Mouse (Mus musculus): ENCODE results near the gene Cyp2j7. TPM values are rescaled to one million over a fixed set of nuclear protein-coding genes. Genes with fewer than 3 reads are reported as not detected.
A peak's percentile ranks its signal among the peaks of the same experiment; 100 is the strongest.
"Not testable (repeated sequence)": the region's sequence is repeated elsewhere in the genome, so short reads cannot be mapped to it uniquely, and the experiment has no call there.

Cyp2j7 gene
- polyA plus RNA-seq (2014; fragmentation: Nextera tagmentation; extraction: Ambion mirVana) = not detected in 2 replicates

DNA sequence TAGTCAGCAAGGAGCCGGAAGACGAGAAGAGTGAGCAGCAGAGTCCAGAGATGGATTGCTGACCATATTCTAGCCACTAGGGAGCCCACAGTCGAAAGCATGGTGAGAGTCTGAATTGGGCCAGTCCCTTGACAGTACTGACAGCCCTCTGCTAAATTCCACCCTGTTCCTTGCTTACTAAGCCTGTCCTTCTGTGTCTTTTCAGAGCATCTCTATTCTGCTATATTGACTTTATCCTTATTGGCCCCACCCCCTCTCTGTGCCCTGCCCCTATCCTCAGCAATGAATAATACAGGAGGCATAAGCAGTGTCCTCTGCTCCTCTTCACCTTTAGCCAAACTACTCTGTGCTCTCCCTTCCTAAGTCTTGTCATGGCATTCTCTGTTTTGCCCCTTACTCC, at the start of gene Cyp2j7:
Gene Cyp2j7, minus strand, starts transcription at position 101 of the 400 bp plus-strand sequence.
- no peaks in the 10 kb centered on the region for H3K36me3 ChIP-seq (ENCODE audit: control insufficient read depth, insufficient read depth, low read length)
- H3K4me3 ChIP-seq (ENCODE audit: low read depth, low read length) = no peak within 1 kb of the TSS
- no peaks in the 10 kb centered on the region for H3K9me3 ChIP-seq (ENCODE audit: control insufficient read depth, low read depth, low read length)
- ATAC-seq (ENCODE audit: insufficient number of reproducible peaks, insufficient read depth, low FRiP score, low read depth) = no peak
- H3K9ac ChIP-seq (replicated peaks; ENCODE audit: low read depth, low read length) = no peak within 1 kb of the TSS
- no peaks in the 10 kb centered on the region for H3K27me3 ChIP-seq (ENCODE audit: control insufficient read depth, insufficient read depth, low read length)
- WGBS = 84% methylated on average over 3 of the region's 3 CpGs
- no peaks in the 10 kb centered on the region for H3K4me1 ChIP-seq (ENCODE audit: control insufficient read depth, insufficient read depth, low read length)
- no peak within 1 kb of the TSS for H3K4me2 ChIP-seq (replicated peaks; ENCODE audit: low read depth, low read length)
- H3K27ac ChIP-seq (ENCODE audit: low read length) = no peak within 1 kb of the TSS

GRCm38 (mm10) chr4:96276896-96277295, 40.4 kb upstream of the Cyp2j7 start:
- not testable (repeated sequence) for ATAC-seq (ENCODE audit: insufficient number of reproducible peaks, insufficient read depth, low FRiP score, low read depth); H3K4me1 ChIP-seq (ENCODE audit: control insufficient read depth, insufficient read depth, low read length); H3K9me3 ChIP-seq (ENCODE audit: control insufficient read depth, low read depth, low read length); H3K4me3 ChIP-seq (ENCODE audit: low read depth, low read length); H3K9ac ChIP-seq (replicated peaks; ENCODE audit: low read depth, low read length); H3K27ac ChIP-seq (ENCODE audit: low read length); H3K4me2 ChIP-seq (replicated peaks; ENCODE audit: low read depth, low read length); H3K27me3 ChIP-seq (ENCODE audit: control insufficient read depth, insufficient read depth, low read length); H3K36me3 ChIP-seq (ENCODE audit: control insufficient read depth, insufficient read depth, low read length)
- 76% methylated on average over 1 of the region's 1 CpGs for WGBS

GRCm38 (mm10) chr4:96273907-96274306, 37.4 kb upstream of the Cyp2j7 start:
- Histone ChIP-seq H3K27ac (ENCODE audit: low read length) (no peak overlapping the region), H3K27me3 (ENCODE audit: control insufficient read depth, insufficient read depth, low read length) (no peaks in the 10 kb centered on the region), H3K4me3 (ENCODE audit: low read depth, low read length) (no peak overlapping the region), H3K4me1 (ENCODE audit: control insufficient read depth, insufficient read depth, low read length) (no peaks in the 10 kb centered on the region), H3K4me2 (replicated peaks; ENCODE audit: low read depth, low read length) (no peak overlapping the region), H3K36me3 (ENCODE audit: control insufficient read depth, insufficient read depth, low read length) (no peaks in the 10 kb centered on the region), H3K9me3 (ENCODE audit: control insufficient read depth, low read depth, low read length) (no peaks in the 10 kb centered on the region), H3K9ac (replicated peaks; ENCODE audit: low read depth, low read length) (no peak overlapping the region)
- ATAC-seq (ENCODE audit: insufficient number of reproducible peaks, insufficient read depth, low FRiP score, low read depth) = peak; percentile 69; the same call in 1 of the 2 replicates

GRCm38 (mm10) chr4:96196701-96197100, 39.8 kb downstream of the Cyp2j7 start:
- no peak overlapping the region for H3K4me3 ChIP-seq (ENCODE audit: low read depth, low read length)
- H3K9me3 ChIP-seq (ENCODE audit: control insufficient read depth, low read depth, low read length) = no peaks in the 10 kb centered on the region
- 70% methylated on average over 1 of the region's 1 CpGs for WGBS
- H3K9ac ChIP-seq (replicated peaks; ENCODE audit: low read depth, low read length) = no peak overlapping the region
- no peaks in the 10 kb centered on the region for H3K27me3 ChIP-seq (ENCODE audit: control insufficient read depth, insufficient read depth, low read length)
- ATAC-seq (ENCODE audit: insufficient number of reproducible peaks, insufficient read depth, low FRiP score, low read depth) = no peak
- H3K4me1 ChIP-seq (ENCODE audit: control insufficient read depth, insufficient read depth, low read length) = no peaks in the 10 kb centered on the region
- no peak overlapping the region for H3K4me2 ChIP-seq (replicated peaks; ENCODE audit: low read depth, low read length)
- H3K27ac ChIP-seq (ENCODE audit: low read length) = no peak overlapping the region
- no peaks in the 10 kb centered on the region for H3K36me3 ChIP-seq (ENCODE audit: control insufficient read depth, insufficient read depth, low read length)

GRCm38 (mm10) chr4:96189321-96189720, 47.1 kb downstream of the Cyp2j7 start:
- not testable (repeated sequence) for H3K4me1 ChIP-seq (ENCODE audit: control insufficient read depth, insufficient read depth, low read length); H3K4me3 ChIP-seq (ENCODE audit: low read depth, low read length); H3K27me3 ChIP-seq (ENCODE audit: control insufficient read depth, insufficient read depth, low read length); ATAC-seq (ENCODE audit: insufficient number of reproducible peaks, insufficient read depth, low FRiP score, low read depth); H3K9ac ChIP-seq (replicated peaks; ENCODE audit: low read depth, low read length); H3K4me2 ChIP-seq (replicated peaks; ENCODE audit: low read depth, low read length); H3K27ac ChIP-seq (ENCODE audit: low read length); H3K9me3 ChIP-seq (ENCODE audit: control insufficient read depth, low read depth, low read length); H3K36me3 ChIP-seq (ENCODE audit: control insufficient read depth, insufficient read depth, low read length)
- 85% methylated on average over 5 of the region's 5 CpGs for WGBS

DNA sequence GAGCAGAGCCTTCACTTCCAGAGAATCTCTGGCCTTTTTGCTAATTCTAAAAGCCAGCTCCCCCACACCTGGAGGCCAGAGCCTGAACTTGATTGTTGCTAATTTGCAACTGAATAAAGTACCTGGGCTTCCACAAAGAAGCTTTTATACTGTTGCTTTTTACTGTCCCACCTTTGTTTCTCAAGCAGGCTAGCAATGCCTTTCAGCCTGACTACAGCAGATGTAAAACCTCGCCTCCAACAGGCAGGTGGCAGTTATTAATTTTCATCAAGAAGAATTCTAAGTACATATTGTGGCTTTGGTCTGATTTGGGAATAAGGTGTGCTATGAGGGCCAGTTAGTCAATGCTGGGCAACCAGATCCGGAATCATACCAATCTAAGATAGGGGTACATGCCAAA, 47.8 kb downstream of the Cyp2j7 start:
- ATAC-seq (ENCODE audit: insufficient number of reproducible peaks, insufficient read depth, low FRiP score, low read depth); H3K4me1 ChIP-seq (ENCODE audit: control insufficient read depth, insufficient read depth, low read length); H3K27ac ChIP-seq (ENCODE audit: low read length); H3K27me3 ChIP-seq (ENCODE audit: control insufficient read depth, insufficient read depth, low read length); H3K36me3 ChIP-seq (ENCODE audit: control insufficient read depth, insufficient read depth, low read length); H3K4me3 ChIP-seq (ENCODE audit: low read depth, low read length); H3K9me3 ChIP-seq (ENCODE audit: control insufficient read depth, low read depth, low read length); H3K9ac ChIP-seq (replicated peaks; ENCODE audit: low read depth, low read length); H3K4me2 ChIP-seq (replicated peaks; ENCODE audit: low read depth, low read length): not testable (repeated sequence)
- 87% methylated on average over 2 of the region's 2 CpGs for WGBS

DNA sequence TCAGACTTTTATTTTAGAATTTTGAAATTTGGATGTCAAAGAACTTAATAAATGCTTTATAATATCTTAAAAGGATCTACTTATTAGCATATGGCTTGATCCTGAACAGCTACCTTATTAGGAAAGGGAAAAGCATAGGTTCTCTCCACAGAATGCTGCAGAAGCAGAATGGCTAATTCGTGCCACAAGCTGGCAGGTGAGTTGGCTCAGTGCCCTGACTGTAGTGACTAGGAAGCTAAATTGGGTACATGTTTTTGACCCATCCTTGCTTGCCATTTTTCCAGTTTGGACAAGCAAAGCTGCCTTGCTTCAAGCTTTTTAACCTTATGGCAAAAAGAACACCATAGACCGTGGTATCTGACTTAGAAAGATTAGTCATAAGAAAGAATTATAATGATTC, 48.3 kb downstream of the Cyp2j7 start:
- H3K9me3 ChIP-seq (ENCODE audit: control insufficient read depth, low read depth, low read length); H3K27me3 ChIP-seq (ENCODE audit: control insufficient read depth, insufficient read depth, low read length); H3K9ac ChIP-seq (replicated peaks; ENCODE audit: low read depth, low read length); ATAC-seq (ENCODE audit: insufficient number of reproducible peaks, insufficient read depth, low FRiP score, low read depth); H3K4me1 ChIP-seq (ENCODE audit: control insufficient read depth, insufficient read depth, low read length); H3K4me2 ChIP-seq (replicated peaks; ENCODE audit: low read depth, low read length); H3K4me3 ChIP-seq (ENCODE audit: low read depth, low read length); H3K36me3 ChIP-seq (ENCODE audit: control insufficient read depth, insufficient read depth, low read length); H3K27ac ChIP-seq (ENCODE audit: low read length): not testable (repeated sequence)
- WGBS = 85% methylated on average over 2 of the region's 2 CpGs

- H3K4me1 ChIP-seq (ENCODE audit: control insufficient read depth, insufficient read depth, low read length); H3K27me3 ChIP-seq (ENCODE audit: control insufficient read depth, insufficient read depth, low read length); H3K36me3 ChIP-seq (ENCODE audit: control insufficient read depth, insufficient read depth, low read length); H3K4me2 ChIP-seq (replicated peaks; ENCODE audit: low read depth, low read length); ATAC-seq (ENCODE audit: insufficient number of reproducible peaks, insufficient read depth, low FRiP score, low read depth); H3K9ac ChIP-seq (replicated peaks; ENCODE audit: low read depth, low read length); H3K9me3 ChIP-seq (ENCODE audit: control insufficient read depth, low read depth, low read length); H3K27ac ChIP-seq (ENCODE audit: low read length); H3K4me3 ChIP-seq (ENCODE audit: low read depth, low read length): not testable (repeated sequence)
- WGBS = 90% methylated on average over 2 of the region's 2 CpGs
Observed at GRCm38 (mm10) chr4:96184716-96185115, 51.7 kb downstream of the Cyp2j7 start.

- H3K9me3 ChIP-seq (ENCODE audit: control insufficient read depth, low read depth, low read length) = no peaks in the 10 kb centered on the region
- no peak overlapping the region for H3K4me2 ChIP-seq (replicated peaks; ENCODE audit: low read depth, low read length)
- H3K27me3 ChIP-seq (ENCODE audit: control insufficient read depth, insufficient read depth, low read length) = no peaks in the 10 kb centered on the region
- no peaks in the 10 kb centered on the region for H3K4me1 ChIP-seq (ENCODE audit: control insufficient read depth, insufficient read depth, low read length)
- no peak overlapping the region for H3K4me3 ChIP-seq (ENCODE audit: low read depth, low read length)
- no peak for ATAC-seq (ENCODE audit: insufficient number of reproducible peaks, insufficient read depth, low FRiP score, low read depth)
- 85% methylated on average over 1 of the region's 1 CpGs for WGBS
- H3K9ac ChIP-seq (replicated peaks; ENCODE audit: low read depth, low read length) = no peak overlapping the region
- H3K27ac ChIP-seq (ENCODE audit: low read length) = no peak overlapping the region
- H3K36me3 ChIP-seq (ENCODE audit: control insufficient read depth, insufficient read depth, low read length) = no peaks in the 10 kb centered on the region
Observed at GRCm38 (mm10) chr4:96162839-96163238, 73.6 kb downstream of the Cyp2j7 start.

All from stomach, embryonic 14.5 days (tissue).